Mouse (Mus musculus) spleen, embryonic (tissue): Measurements from ENCODE around the gene Tpcn2.

Source experiments
- CTCF ChIA-PET: fragments of 350-600 bp; sonication (Branson Sonifier 250); formaldehyde crosslinking; loops from one replicate; lab custom pipeline; 2022; lab: Charles Lee

Tpcn2 gene

GRCm38 (mm10) chr7:145205363-145205902 lies 78.4 kb downstream of the Tpcn2 start:
- CTCF ChIA-PET: no interaction called here

- CTCF ChIA-PET: no interaction called here
Measured at GRCm38 (mm10) chr7:145199711-145200110, 84.1 kb downstream of the Tpcn2 start.

GRCm38 (mm10) chr7:145198223-145198714 lies 85.5 kb downstream of the Tpcn2 start:
- CTCF ChIA-PET: no interaction called here

- CTCF ChIA-PET: no interaction called here
Measured at GRCm38 (mm10) chr7:145197711-145198110, 86.1 kb downstream of the Tpcn2 start.

GRCm38 (mm10) chr7:145197042-145197441 lies 86.8 kb downstream of the Tpcn2 start:
- CTCF ChIA-PET: no interaction called here

- CTCF ChIA-PET: no interaction called here
Measured at GRCm38 (mm10) chr7:145196340-145196739, 87.5 kb downstream of the Tpcn2 start.

- CTCF ChIA-PET: no interaction called here
Measured at GRCm38 (mm10) chr7:145195186-145195927, 88.5 kb downstream of the Tpcn2 start.

GRCm38 (mm10) chr7:145194455-145195161 lies 89.2 kb downstream of the Tpcn2 start:
- CTCF ChIA-PET: no interaction called here

GRCm38 (mm10) chr7:145192836-145193235 lies 91.0 kb downstream of the Tpcn2 start:
- CTCF ChIA-PET: no interaction called here

GRCm38 (mm10) chr7:145190520-145190919 lies 93.3 kb downstream of the Tpcn2 start:
- CTCF ChIA-PET: no interaction called here

- CTCF ChIA-PET: no interaction called here
Measured at GRCm38 (mm10) chr7:145189342-145189741, 94.5 kb downstream of the Tpcn2 start.

- CTCF ChIA-PET: no interaction called here
Measured at GRCm38 (mm10) chr7:145187802-145188201, 96.0 kb downstream of the Tpcn2 start.

GRCm38 (mm10) chr7:145182388-145182787 lies 101.4 kb downstream of the Tpcn2 start:
- CTCF ChIA-PET: no interaction called here

GRCm38 (mm10) chr7:145181376-145182034 lies 102.3 kb downstream of the Tpcn2 start:
- CTCF ChIA-PET: no interaction called here

GRCm38 (mm10) chr7:145179691-145180091 lies 104.1 kb downstream of the Tpcn2 start:
- CTCF ChIA-PET: no interaction called here

GRCm38 (mm10) chr7:145176750-145177589 lies 106.8 kb downstream of the Tpcn2 start:
- CTCF ChIA-PET: no interaction called here

- CTCF ChIA-PET: interaction anchor here (0.6 kb wide), 1 partner anchor 53 kb away, joined by 3 read pairs; no protein-coding TSS in a partner anchor
Measured at GRCm38 (mm10) chr7:145173563-145173962, 110.2 kb downstream of the Tpcn2 start.

- CTCF ChIA-PET: no interaction called here
Measured at GRCm38 (mm10) chr7:145173116-145173515, 110.7 kb downstream of the Tpcn2 start.

- CTCF ChIA-PET: no interaction called here
Measured at GRCm38 (mm10) chr7:145169703-145170102, 114.1 kb downstream of the Tpcn2 start.

GRCm38 (mm10) chr7:145159283-145160240 lies 124.2 kb downstream of the Tpcn2 start:
- CTCF ChIA-PET: no interaction called here
